Mouse (Mus musculus) bone marrow, adult 2 months (tissue): ENCODE data around the gene Gabpb2.

Source experiments
- CTCF ChIP-seq: fragments of 200-500 bp; IDR thresholded peaks from 2 replicates; pipeline ENCODE4 v1.5.1; 2011; ENCODE audit warnings: low read length, control low read depth; ENCODE audit not compliant: control insufficient read depth, insufficient read depth
- POLR2A ChIP-seq: fragments of 200-500 bp; IDR thresholded peaks from 2 replicates; pipeline ENCODE4 v1.6.1; 2011; ENCODE audit warnings: low read depth, mild to moderate bottlenecking, control low read depth, low read length, borderline replicate concordance; ENCODE audit not compliant: control insufficient read depth

GRCm38 (mm10) chr3:95241498-95241897 is 23.8 kb upstream of the Gabpb2 start, which contains the start of gene Gm128:
- TF ChIP-seq CTCF (no peak), POLR2A (no peak)
